Mouse (Mus musculus): ENCODE data around the gene Gm15056.

Gm15056 gene

DNA sequence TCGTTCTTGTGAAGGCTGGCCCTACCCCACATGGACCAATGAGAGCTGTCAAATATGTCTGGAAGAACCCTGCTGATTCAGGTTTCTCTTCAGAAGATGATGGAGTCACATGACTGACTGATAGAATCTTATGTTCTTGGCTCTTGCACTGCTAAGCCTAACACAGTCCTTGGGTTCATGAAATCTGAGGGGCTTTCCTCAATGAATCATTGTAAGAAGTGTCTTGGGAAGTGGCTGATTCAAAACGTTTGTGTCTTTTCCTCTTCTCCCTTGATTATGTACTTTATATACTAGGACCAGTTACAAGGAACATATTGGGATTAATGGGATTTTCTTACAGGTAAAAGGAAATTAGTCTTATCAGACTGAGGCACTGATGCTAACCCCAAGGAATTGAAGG is at the start of gene Gm15056:
Gene Gm15056, minus strand, starts transcription at position 101 of the 400 bp plus-strand sequence.
- no peak for DNase-seq

DNA sequence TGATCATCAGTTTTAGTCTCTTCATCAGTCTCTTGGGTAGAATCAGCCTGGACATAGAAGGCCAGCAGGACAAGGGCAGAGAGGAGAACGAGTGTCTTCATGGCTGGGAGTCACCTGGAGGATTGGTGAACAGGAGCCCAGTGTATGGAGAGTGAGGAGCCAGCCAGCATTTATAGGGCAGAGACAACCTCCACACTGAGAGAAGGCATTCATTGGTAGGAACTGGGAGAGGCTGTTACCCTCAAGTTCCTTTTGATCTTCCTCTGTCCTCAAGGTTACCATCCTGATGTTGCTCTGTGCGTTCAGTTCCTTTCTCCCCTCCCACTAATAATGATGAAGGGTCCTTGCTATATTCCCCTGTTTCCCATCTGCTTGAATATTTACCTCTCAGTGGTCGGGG is 42.2 kb upstream of the Gm15056 start, which contains the start of gene AY761185:
Gene AY761185, minus strand, starts transcription at position 101 of the 400 bp plus-strand sequence.
- DNase-seq, result no peak

DNA sequence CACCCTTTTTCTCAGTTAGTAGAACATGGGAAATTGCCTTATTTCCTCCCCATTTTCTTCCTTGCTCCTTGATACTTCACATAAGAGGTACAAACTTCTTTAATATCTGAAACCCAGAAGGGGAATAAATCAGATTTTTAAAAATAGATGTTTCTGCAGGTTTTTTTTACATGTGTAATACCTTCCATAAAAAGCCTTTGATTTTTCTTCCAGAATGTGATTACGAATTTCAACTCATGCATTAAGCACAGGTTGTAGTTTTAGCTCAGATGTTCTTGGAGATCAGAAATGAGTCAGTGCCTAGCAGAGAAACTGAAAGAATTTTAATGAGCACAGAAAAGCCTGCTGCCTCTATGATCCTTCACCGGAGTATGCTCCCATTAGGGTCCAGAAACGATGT is 19.5 kb upstream of the Gm15056 start, which contains the start of gene Gm6040:
Gene Gm6040, minus strand, starts transcription at position 101 of the 400 bp plus-strand sequence.
- DNase-seq, result no peak

GRCm38 (mm10) chr8:20912288-20912687 is 9.9 kb upstream of the Gm15056 start:
- no peak for DNase-seq

- DNase-seq, result no peak
Measured at GRCm38 (mm10) chr8:20908256-20908655, 5.8 kb upstream of the Gm15056 start.

DNA sequence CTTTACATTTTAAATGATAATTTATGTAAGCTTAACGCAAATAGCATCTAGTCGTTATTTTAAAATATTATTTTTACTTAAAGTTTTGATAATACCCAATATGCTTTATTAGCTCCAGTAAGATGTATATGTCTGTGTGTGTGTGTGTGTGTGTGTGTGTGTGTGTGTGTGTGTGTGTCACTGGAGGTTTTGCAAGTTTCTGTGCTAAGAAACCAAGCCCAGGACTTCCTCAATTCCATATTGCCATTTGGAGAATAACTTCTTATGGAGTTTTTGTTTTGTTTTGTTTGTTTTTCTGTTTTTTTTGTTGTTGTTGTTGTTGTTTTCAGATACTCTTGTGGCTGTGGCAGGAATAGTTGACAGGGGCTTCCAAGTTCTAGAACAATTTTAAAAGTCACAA is 4.7 kb upstream of the Gm15056 start:
- no peak for DNase-seq

DNA sequence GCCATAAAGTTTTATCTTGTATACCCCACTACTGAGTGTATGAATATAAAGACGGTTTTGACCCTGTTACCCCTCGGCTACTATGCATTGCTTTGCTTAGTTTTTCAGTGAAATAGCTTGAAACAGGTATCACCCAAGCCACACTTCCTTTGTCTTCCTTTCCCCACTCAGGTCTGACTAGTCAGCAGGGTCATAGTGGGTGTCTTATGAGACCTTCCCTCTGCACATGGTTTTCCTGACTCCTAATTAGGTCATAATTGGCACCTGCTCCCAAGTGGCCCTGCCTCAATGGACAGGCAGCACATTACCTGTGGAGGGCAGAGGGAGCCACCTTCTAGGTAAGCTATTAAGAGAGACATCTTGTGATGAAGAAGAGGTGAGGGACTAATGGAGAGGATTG is 10.1 kb downstream of the Gm15056 start, which contains the start of gene Defb33:
Gene Defb33, plus strand, starts transcription at position 301 of the 400 bp plus-strand sequence.
- DNase-seq, result no peak

GRCm38 (mm10) chr8:20874608-20875007 is 27.8 kb downstream of the Gm15056 start:
- DNase-seq, result no peak

All from retina, postnatal 1 day (tissue).